Mouse (Mus musculus) frontal cortex, adult (tissue): ENCODE results near the gene Lrrc28.
A peak's percentile ranks its signal among the peaks of the same experiment; 100 is the strongest.
"Not testable (repeated sequence)": the region's sequence is repeated elsewhere in the genome, so short reads cannot be mapped to it uniquely, and the experiment has no call there.

Experiments
- ATAC-seq: cut with Nextera tagmentation; 2 replicates; pipeline ENCODE4 v1.9.2; 2017; ENCODE audit warnings: mild to moderate bottlenecking, moderate library complexity, mixed read lengths; ENCODE audit not compliant: low TSS enrichment

The Lrrc28 gene

GRCm38 (mm10) chr7:67530981-67531380, 114.1 kb downstream of the Lrrc28 start:
- no peak for ATAC-seq

DNA sequence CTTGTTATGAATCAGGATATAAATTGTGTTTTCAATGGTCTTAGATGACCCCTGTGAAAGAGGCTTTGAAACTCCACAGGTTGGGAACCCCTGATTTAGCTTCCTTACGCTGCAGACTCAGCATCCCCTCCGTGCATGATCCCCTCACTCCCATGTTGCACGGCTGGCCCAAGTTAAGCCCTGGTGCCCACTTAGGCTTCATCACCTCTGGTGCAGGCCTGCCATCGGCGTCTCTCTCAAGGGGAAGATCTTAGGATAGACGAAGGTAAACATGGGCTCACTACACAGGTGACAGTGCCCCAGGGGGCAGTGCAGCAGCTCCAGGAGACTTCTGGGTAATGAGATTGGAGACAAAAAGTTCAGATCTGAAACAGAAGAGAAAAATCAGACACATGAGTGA, 115.7 kb downstream of the Lrrc28 start:
- ATAC-seq, result no peak

DNA sequence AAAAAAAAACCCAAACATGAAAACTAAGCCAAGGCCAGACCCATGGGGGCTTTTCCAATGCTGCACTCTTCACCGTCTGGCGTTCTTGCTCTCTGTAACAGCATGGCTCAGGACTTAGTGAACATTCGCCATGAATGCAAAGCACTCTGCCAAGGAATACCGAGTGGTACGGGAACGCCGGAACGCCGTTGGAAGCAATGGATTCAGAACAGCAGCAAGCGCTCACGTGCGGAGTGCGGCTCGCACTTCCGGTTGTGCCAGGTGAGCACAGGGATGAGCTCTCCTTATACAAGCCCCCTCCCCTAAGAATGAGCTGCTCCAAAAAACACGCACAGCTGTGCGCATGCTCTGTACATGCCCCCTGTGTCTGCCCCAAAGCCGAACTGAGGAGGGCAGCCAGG, 116.2 kb downstream of the Lrrc28 start:
- peak; percentile 64 for ATAC-seq

- ATAC-seq, result peak; percentile 85
These were observed 116.8 kb downstream of the Lrrc28 start for GRCm38 (mm10) chr7:67528063-67528811.

DNA sequence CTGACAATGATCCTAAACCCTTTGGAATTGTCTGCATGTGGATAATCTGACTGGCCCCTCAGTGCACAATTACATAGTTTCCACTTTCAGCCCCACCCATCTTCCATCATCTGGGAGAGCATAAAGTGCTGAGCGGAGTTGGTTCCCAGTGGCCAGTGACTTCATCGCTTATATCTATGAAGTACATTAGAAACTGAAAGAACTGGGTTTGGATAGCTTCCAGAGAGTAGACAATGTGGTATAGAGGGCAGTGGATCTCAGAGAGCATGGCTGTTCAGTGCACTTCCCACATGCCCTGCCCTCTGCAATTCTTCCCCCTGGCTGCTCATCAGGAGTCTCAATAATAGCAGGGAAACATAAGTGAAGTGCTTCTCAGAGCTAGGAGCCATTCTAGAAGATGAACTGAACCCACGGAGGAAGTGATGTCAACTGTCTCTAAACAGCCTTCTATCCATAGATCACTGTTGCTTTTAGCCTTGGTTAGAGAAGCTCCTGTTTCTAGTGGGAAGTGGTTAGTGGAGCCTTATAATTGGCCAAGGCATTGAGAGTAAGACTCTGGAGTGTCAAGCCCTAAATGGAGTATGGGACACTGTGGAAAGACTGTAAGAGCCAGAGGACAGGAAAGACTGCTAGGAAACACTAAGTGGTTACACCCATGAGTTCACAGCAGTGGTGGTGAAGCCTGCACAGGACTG, 119.0 kb downstream of the Lrrc28 start:
- no peak for ATAC-seq

DNA sequence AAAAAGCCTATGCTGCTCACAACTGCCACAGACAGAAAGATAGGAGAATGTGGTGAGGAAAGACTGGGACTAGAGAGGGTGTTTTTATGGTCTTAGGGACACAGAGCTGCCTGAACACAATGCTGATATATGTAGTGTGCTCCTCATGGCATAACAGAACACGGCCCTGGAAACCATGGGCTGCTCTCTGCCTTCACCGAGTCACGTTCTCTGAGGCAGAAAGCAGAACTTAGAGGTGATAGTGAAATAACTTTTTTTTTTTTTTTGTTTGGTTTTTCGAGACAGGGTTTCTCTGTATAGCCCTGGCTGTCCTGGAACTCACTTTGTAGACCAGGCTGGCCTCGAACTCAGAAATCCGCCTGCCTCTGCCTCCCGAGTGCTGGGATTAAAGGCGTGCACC, 121.0 kb downstream of the Lrrc28 start:
- ATAC-seq, result not testable (repeated sequence)

- ATAC-seq, result no peak
These were observed 121.7 kb downstream of the Lrrc28 start for GRCm38 (mm10) chr7:67523400-67523799.

DNA sequence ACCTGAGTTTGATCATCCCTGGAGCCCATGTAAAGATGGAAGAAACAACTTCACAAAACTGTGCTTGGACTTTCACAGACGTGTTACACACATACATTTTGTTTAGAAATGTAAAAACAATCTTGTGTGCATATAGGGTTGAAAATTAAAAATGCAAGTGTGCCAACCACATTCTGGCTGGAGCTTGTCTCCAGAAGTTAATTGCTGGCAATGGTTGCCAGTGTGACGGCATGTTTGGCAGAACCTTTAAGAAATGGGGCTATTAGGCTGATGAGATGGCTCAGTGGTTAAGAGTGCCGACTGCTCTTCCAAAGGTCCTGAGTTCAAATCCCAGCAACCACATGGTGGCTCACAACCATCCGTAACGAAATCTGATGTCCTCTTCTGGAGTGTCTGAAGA, 123.3 kb downstream of the Lrrc28 start:
- not testable (repeated sequence) for ATAC-seq

GRCm38 (mm10) chr7:67520959-67521358, 124.1 kb downstream of the Lrrc28 start:
- ATAC-seq, result no peak

DNA sequence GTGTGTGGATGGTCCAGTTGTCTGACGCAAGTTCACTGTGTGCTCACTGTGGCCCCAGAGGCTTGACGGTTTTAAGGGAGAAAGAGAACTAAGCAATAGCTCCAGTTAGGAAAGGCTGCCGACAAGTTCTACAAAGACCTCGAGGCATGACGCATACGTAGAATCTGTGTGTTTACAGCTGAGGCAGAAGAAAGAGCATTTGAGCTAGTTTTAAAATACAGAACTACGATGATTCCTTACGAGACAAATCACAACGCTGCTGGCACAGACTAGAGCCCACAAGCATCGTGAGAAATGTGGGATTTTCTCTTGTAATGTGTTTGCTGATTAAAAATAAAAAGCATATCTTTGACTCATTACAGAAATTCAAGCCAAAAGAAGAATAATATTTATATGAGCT, 125.1 kb downstream of the Lrrc28 start:
- ATAC-seq, result peak; percentile 22; the same call in 1 of the 2 replicates

DNA sequence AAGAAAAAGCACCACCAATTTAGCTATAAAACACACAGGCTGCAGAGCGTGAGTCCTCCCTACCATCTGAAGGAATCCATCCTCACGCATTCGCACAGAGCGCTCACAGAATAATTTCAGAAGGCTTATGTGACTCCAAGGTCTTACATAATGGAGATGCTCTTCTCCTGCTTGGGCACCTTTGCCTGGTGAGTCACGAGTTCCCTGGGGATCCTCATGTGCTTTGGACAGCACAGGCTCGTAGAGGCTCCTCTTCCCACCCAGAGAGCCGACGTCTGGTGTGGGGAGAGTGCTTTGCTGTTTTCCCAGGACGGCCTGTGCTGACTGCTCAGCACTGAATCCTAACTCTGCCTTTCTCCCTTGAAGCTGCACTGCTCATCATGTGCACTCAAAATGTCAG, 129.4 kb downstream of the Lrrc28 start:
- peak; percentile 57 for ATAC-seq

DNA sequence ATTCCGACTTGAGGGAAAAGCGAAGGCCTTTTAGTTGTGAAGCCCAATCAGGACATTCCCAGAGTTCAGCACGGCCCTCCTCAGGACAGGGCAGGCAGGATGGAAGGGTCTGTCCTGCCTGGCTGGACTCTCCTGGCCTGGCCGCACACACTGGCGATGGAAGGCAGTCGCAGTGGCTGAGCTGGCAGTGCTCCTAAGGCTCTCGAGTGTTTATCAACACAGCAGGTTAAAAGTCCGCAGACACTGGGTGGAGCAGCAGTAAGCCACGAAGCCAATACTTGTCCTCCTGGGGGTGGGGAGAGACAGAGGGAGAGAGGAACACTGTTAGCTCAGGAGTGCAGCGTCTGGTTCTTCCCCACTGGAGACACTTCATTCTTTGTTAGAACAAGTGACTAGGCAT, 130.2 kb downstream of the Lrrc28 start:
- no peak for ATAC-seq

- ATAC-seq, result no peak
These were observed 130.7 kb downstream of the Lrrc28 start for GRCm38 (mm10) chr7:67514380-67514779.

DNA sequence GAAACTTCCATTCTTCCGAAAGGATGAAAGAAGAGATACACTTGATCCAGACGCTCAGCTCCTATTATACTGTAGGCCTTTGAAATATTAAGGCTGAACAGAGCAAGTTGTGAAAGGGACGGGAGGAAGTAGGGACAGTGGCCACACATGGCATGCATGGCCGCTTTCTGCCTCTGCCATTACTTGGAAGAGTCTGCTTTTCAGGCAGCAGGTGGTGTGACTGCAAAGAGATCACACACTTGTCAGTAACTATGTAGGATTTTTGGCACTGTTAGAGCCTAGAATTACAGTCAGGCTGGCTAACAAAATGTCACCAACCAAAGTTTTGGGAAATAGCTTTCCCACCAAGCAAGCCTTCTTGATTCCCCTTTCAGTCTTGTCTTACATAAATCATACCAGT, 131.4 kb downstream of the Lrrc28 start:
- ATAC-seq, result peak; percentile 68; the same call in 1 of the 2 replicates

DNA sequence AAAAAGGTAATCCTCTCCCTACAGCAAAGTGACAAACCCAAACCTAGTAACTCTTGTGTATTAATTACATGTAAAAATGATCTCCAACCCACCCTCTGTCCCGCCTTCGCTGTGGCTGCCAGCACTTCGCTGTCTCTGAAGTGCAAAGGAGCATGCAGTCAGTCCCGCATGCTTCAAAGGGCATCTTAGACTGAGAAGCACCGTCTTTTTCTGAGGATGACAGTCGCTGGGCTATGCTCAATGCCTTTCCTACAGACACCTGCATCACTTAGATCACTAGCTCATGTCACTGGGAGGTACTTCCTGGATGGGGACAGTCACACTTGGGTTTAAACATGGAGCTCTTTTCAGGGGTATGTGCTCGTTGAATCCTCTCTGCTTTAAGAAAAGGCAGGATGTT, 133.5 kb downstream of the Lrrc28 start:
- ATAC-seq, result no peak

- ATAC-seq, result peak; percentile 79
These were observed 141.6 kb downstream of the Lrrc28 start for GRCm38 (mm10) chr7:67503281-67504010.

GRCm38 (mm10) chr7:67502631-67503030, 142.4 kb downstream of the Lrrc28 start:
- peak; percentile 66; the same call in 1 of the 2 replicates for ATAC-seq

GRCm38 (mm10) chr7:67500878-67501277, 144.2 kb downstream of the Lrrc28 start:
- no peak for ATAC-seq

- ATAC-seq, result no peak
These were observed 144.8 kb downstream of the Lrrc28 start for GRCm38 (mm10) chr7:67500076-67500828.

- ATAC-seq, result no peak
These were observed 145.6 kb downstream of the Lrrc28 start for GRCm38 (mm10) chr7:67499516-67499915.

GRCm38 (mm10) chr7:67493795-67494687, 151.0 kb downstream of the Lrrc28 start:
- no peak for ATAC-seq
